Comparison of ENCODE assay signal across 8 mouse cellular contexts in the genomic region with DNA sequence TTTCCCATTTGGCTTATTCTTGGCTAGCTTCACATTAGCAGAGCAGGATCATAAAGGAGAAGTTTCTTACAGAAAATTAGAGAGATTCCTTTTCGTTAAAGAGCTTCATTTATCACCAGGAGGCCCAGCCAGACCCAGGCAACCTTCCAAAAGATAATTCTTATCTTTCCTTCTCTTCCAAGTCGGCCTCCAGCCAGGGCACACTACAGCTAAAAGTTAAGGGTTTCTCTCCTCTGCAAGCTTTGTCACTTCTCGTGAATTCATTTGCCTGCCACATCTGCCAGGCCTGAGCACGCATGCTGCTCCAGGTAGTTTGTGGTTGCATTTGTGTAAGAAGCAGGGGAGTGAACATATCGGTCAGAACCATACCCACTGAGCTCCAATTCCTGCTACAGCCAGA. TPM values are rescaled to one million over a fixed set of nuclear protein-coding genes. Genes with fewer than 3 reads are reported as not detected.
DNase-seq lines count a peak whose midpoint lies in the region; ATAC-seq and TF ChIP-seq lines count a peak whose summit lies in the region.

No protein-coding gene starts in this region.

- no peak overlapping the region for H3K27ac ChIP-seq in forebrain, embryonic 15.5 days (replicated peaks)
- H3K27ac ChIP-seq in limb, embryonic 13.5 days, result no peak overlapping the region
- no peak overlapping the region for H3K27ac ChIP-seq in cerebellum, adult 2 months (ENCODE audit: insufficient read depth, low read length)
- no peak overlapping the region for H3K27ac ChIP-seq in gastrocnemius, adult 2 months

- no peaks in the 10 kb centered on the region for H3K27me3 ChIP-seq in forebrain, embryonic 15.5 days
- H3K27me3 ChIP-seq in limb, embryonic 13.5 days, result no peaks in the 10 kb centered on the region
- H3K27me3 ChIP-seq in cerebellum, adult 2 months (ENCODE audit: control insufficient read depth, insufficient read depth, low read length), result no peaks in the 10 kb centered on the region

- peak overlapping the region; percentile 77 for H3K4me3 ChIP-seq in forebrain, embryonic 15.5 days
- H3K4me3 ChIP-seq in limb, embryonic 13.5 days, result peak overlapping the region; percentile 93
- no peak overlapping the region for H3K4me3 ChIP-seq in cerebellum, adult 2 months (replicated peaks; ENCODE audit: insufficient read depth, low read depth, low read length)
- no peak overlapping the region; the same call in 1 of the 2 replicates for H3K4me3 ChIP-seq in gastrocnemius, adult 2 months

- peak overlapping the region; percentile 68; the same call in 1 of the 2 replicates for H3K9ac ChIP-seq in forebrain, embryonic 15.5 days (replicated peaks)
- no peak overlapping the region for H3K9ac ChIP-seq in limb, embryonic 13.5 days

- ATAC-seq in forebrain, embryonic 15.5 days (replicated peaks), result no peak
- no peak for ATAC-seq in limb, embryonic 13.5 days (ENCODE audit: low FRiP score, low read depth)

- intact Hi-C loops in gastrocnemius, adult 2 months (cut with DNase I), result no loop called here

- no peak for TF ChIP-seq POLR2A in cerebellum, adult 2 months (IDR thresholded peaks at IDR 0.05; ENCODE audit: borderline replicate concordance, insufficient read depth, low read length)

- peak; percentile 61 for DNase-seq in ovary, adult 18-20 months (ENCODE audit: low spot score)
- no peak for DNase-seq in ovary, postnatal 14 days (ENCODE audit: low spot score)
- peak; percentile 39 to 64 for DNase-seq in spleen, postnatal 36 days (ENCODE audit: low spot score in 2 of 2)
- DNase-seq in layer of hippocampus, adult 9-11 months, result no peak
- no peak for DNase-seq in cerebellum, adult 2 months
- DNase-seq in gastrocnemius, adult 2 months, result no peak

- peak overlapping the region; percentile 75; the same call in 1 of the 2 replicates for H3K4me2 ChIP-seq in forebrain, embryonic 15.5 days (replicated peaks)
- H3K4me2 ChIP-seq in limb, embryonic 13.5 days (replicated peaks), result peak overlapping the region; percentile 76

- no peak for TF ChIP-seq CTCF in cerebellum, adult 2 months (IDR thresholded peaks at IDR 0.05; ENCODE audit: borderline replicate concordance, insufficient read depth, low read depth, low read length)
- no peak for TF ChIP-seq CTCF in gastrocnemius, adult 2 months (IDR thresholded peaks at IDR 0.05)

- H3K36me3 ChIP-seq in forebrain, embryonic 15.5 days, result peaks cover 10% of the 10 kb centered on the region
- H3K36me3 ChIP-seq in limb, embryonic 13.5 days, result peaks cover 14% of the 10 kb centered on the region

- H3K9me3 ChIP-seq in forebrain, embryonic 15.5 days, result no peaks in the 10 kb centered on the region
- no peaks in the 10 kb centered on the region for H3K9me3 ChIP-seq in limb, embryonic 13.5 days

- H3K4me1 ChIP-seq in forebrain, embryonic 15.5 days, result peaks cover 9% of the 10 kb centered on the region; the same call in 1 of the 2 replicates
- peaks cover 10% of the 10 kb centered on the region; the same call in 1 of the 2 replicates for H3K4me1 ChIP-seq in limb, embryonic 13.5 days
- H3K4me1 ChIP-seq in cerebellum, adult 2 months (ENCODE audit: control insufficient read depth, insufficient read depth, low read length), result no peaks in the 10 kb centered on the region

- WGBS in forebrain, embryonic 15.5 days, result 60% methylated on average over 5 of the region's 5 CpGs
- 59% methylated on average over 5 of the region's 5 CpGs for WGBS in limb, embryonic 13.5 days
- 40% methylated on average over 5 of the region's 5 CpGs for WGBS in cerebellum, adult 2 months

RNA-seq across cellular contexts. Expression of gene Cpox, which starts 0.8 kb away (rescaled TPM):
- 12.2 and 13.1 TPM in 2 replicates for polyA plus RNA-seq in forebrain, embryonic 15.5 days (2015; fragmentation: Nextera tagmentation; extraction: Ambion mirVana)
- 20.7 and 20.9 TPM in 2 replicates for polyA plus RNA-seq in limb, embryonic 13.5 days (2015; fragmentation: Nextera tagmentation; extraction: Ambion mirVana)
- polyA plus RNA-seq in cerebellum, adult 2 months (2012; rRNA removed), result 40.9 and 44.4 TPM in 2 replicates
- total RNA-seq in gastrocnemius, adult 2 months (2021), result 10 to 100 TPM; 20.2 to 25.4 TPM

RNA-seq across cellular contexts. Expression of gene E330017A01Rik, which starts 30.7 kb away (rescaled TPM):
- polyA plus RNA-seq in forebrain, embryonic 15.5 days (2015; fragmentation: Nextera tagmentation; extraction: Ambion mirVana), result not detected in 2 replicates
- polyA plus RNA-seq in limb, embryonic 13.5 days (2015; fragmentation: Nextera tagmentation; extraction: Ambion mirVana), result not detected in 2 replicates
- not detected in 2 replicates for polyA plus RNA-seq in cerebellum, adult 2 months (2012; rRNA removed)
- not detected for total RNA-seq in gastrocnemius, adult 2 months (2021)

RNA-seq across cellular contexts. Expression of gene Gpr15, which starts 49.6 kb away (rescaled TPM):
- 0.23 TPM in 1 of 2 replicates, not detected in the other for polyA plus RNA-seq in forebrain, embryonic 15.5 days (2015; fragmentation: Nextera tagmentation; extraction: Ambion mirVana)
- 0.11 TPM in 1 of 2 replicates, not detected in the other for polyA plus RNA-seq in limb, embryonic 13.5 days (2015; fragmentation: Nextera tagmentation; extraction: Ambion mirVana)
- polyA plus RNA-seq in cerebellum, adult 2 months (2012; rRNA removed), result 0.06 TPM in 1 of 2 replicates, not detected in the other
- not detected for total RNA-seq in gastrocnemius, adult 2 months (2021)

RNA-seq across cellular contexts. Expression of gene Gm813, which starts 52.5 kb away (rescaled TPM):
- not detected in 2 replicates for polyA plus RNA-seq in forebrain, embryonic 15.5 days (2015; fragmentation: Nextera tagmentation; extraction: Ambion mirVana)
- polyA plus RNA-seq in limb, embryonic 13.5 days (2015; fragmentation: Nextera tagmentation; extraction: Ambion mirVana), result not detected in 2 replicates
- not detected in 2 replicates for polyA plus RNA-seq in cerebellum, adult 2 months (2012; rRNA removed)
- total RNA-seq in gastrocnemius, adult 2 months (2021), result not detected

RNA-seq across cellular contexts. Expression of gene Cldnd1, which starts 58.4 kb away (rescaled TPM):
- 109 and 112 TPM in 2 replicates for polyA plus RNA-seq in forebrain, embryonic 15.5 days (2015; fragmentation: Nextera tagmentation; extraction: Ambion mirVana)
- polyA plus RNA-seq in limb, embryonic 13.5 days (2015; fragmentation: Nextera tagmentation; extraction: Ambion mirVana), result 130 and 142 TPM in 2 replicates
- polyA plus RNA-seq in cerebellum, adult 2 months (2012; rRNA removed), result 134 and 137 TPM in 2 replicates
- total RNA-seq in gastrocnemius, adult 2 months (2021), result 10 to 100 TPM; 64.8 to 82.8 TPM

Comparison
In these comparisons a context has a peak if more than half of its experiments do, and no peak if none do; other contexts are left out.
1. DNase-seq: peak in ovary, adult 18-20 months (single experiment) and spleen, postnatal 36 days (2 of 2); none in ovary, postnatal 14 days (single experiment), layer of hippocampus, adult 9-11 months (single experiment), cerebellum, adult 2 months (0 of 2) and gastrocnemius, adult 2 months (single experiment).
2. H3K4me3 ChIP-seq: peak in forebrain, embryonic 15.5 days (single experiment) and limb, embryonic 13.5 days (single experiment); none in cerebellum, adult 2 months (single experiment) and gastrocnemius, adult 2 months (single experiment).